Mouse (Mus musculus) retina, embryonic 14.5 days (tissue): ENCODE results near the gene Ebp.

Experiments used
- DNase-seq: peaks from one replicate; pipeline ENCODE4 v3.0.0-alpha.2; 2015; ENCODE audit warnings: low spot score

The Ebp gene

GRCm38 (mm10) chrX:8182871-8183540, 10.3 kb downstream of the Ebp start:
- DNase-seq = no peak

- no peak for DNase-seq
These were observed 13.7 kb downstream of the Ebp start for GRCm38 (mm10) chrX:8179646-8180045.

GRCm38 (mm10) chrX:8178871-8179270, 14.4 kb downstream of the Ebp start:
- no peak for DNase-seq

- DNase-seq = peak; percentile 84
These were observed 17.6 kb downstream of the Ebp start, which contains the start of gene Tbc1d25 for GRCm38 (mm10) chrX:8175504-8176385. Gene Tbc1d25, minus strand, starts transcription at chrX:8176181.

GRCm38 (mm10) chrX:8175169-8175503, 18.2 kb downstream of the Ebp start:
- no peak for DNase-seq

GRCm38 (mm10) chrX:8167716-8168647, 25.3 kb downstream of the Ebp start:
- DNase-seq = no peak

- no peak for DNase-seq
These were observed 28.8 kb downstream of the Ebp start for GRCm38 (mm10) chrX:8164471-8164870.

- DNase-seq = no peak
These were observed 30.2 kb downstream of the Ebp start for GRCm38 (mm10) chrX:8163076-8163475.

- peak; percentile 86 for DNase-seq
These were observed 47.9 kb downstream of the Ebp start, which contains the start of gene Rbm3 for GRCm38 (mm10) chrX:8145153-8145991. Gene Rbm3, minus strand, starts transcription at chrX:8145880.

GRCm38 (mm10) chrX:8143750-8144149, 49.6 kb downstream of the Ebp start:
- no peak for DNase-seq

- no peak for DNase-seq
These were observed 50.4 kb downstream of the Ebp start for GRCm38 (mm10) chrX:8142948-8143347.

- DNase-seq = no peak
These were observed 52.3 kb downstream of the Ebp start for GRCm38 (mm10) chrX:8141058-8141457.

- no peak for DNase-seq
These were observed 52.9 kb downstream of the Ebp start for GRCm38 (mm10) chrX:8140446-8140845.

- DNase-seq = no peak
These were observed 53.8 kb downstream of the Ebp start for GRCm38 (mm10) chrX:8139480-8139879.

- DNase-seq = no peak
These were observed 57.4 kb downstream of the Ebp start for GRCm38 (mm10) chrX:8135886-8136285.
